Mouse (Mus musculus): ENCODE measurements at regions not wholly inside any gene's neighbourhood (a gene's known extent, or its start where the extent isn't known, plus 50 kb on each side); places are given as distances from the start of the nearest gene placed in this dataset.

DNA sequence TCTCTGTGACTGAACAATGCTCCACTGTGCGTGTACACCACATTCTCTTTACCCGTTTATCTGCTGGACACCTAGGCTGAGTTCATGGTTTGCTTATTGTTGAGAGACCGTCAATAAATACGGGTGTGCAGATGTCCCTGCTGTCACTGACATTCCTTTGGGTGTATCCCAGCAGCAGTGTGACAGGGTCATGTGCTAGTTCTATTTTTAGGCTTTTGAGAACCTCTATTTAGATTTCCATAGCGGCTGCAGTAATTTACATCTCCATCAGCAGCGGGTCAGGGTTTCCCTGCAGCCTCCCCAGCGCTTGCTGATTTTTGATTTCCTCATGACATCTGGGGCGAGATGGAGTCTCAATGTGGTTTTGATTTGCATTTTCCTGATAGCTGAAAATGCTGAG is 162.1 kb upstream of the Klf14 start:
- H3K27ac ChIP-seq (ENCODE audit: insufficient read depth, low read length): no peak overlapping the region
- TF ChIP-seq CTCF (IDR thresholded peaks at IDR 0.05; ENCODE audit: extremely low read depth, insufficient read depth, low read length): no peak
- no peak for TF ChIP-seq POLR2A (IDR thresholded peaks at IDR 0.05; ENCODE audit: extremely low read depth, insufficient read depth, low read length)
- H3K4me1 ChIP-seq (ENCODE audit: control insufficient read depth, insufficient read depth, low read length): peaks cover 37% of the 10 kb centered on the region
- no peak overlapping the region for H3K4me3 ChIP-seq (ENCODE audit: insufficient read depth, low read length)

GRCm38 (mm10) chr6:31122895-31123294 is 164.0 kb upstream of the Klf14 start:
- TF ChIP-seq POLR2A (IDR thresholded peaks at IDR 0.05; ENCODE audit: extremely low read depth, insufficient read depth, low read length) (no peak), CTCF (IDR thresholded peaks at IDR 0.05; ENCODE audit: extremely low read depth, insufficient read depth, low read length) (no peak)
- no peak overlapping the region for H3K27ac ChIP-seq (ENCODE audit: insufficient read depth, low read length)
- peaks cover 27% of the 10 kb centered on the region for H3K4me1 ChIP-seq (ENCODE audit: control insufficient read depth, insufficient read depth, low read length)
- H3K4me3 ChIP-seq (ENCODE audit: insufficient read depth, low read length): no peak overlapping the region

DNA sequence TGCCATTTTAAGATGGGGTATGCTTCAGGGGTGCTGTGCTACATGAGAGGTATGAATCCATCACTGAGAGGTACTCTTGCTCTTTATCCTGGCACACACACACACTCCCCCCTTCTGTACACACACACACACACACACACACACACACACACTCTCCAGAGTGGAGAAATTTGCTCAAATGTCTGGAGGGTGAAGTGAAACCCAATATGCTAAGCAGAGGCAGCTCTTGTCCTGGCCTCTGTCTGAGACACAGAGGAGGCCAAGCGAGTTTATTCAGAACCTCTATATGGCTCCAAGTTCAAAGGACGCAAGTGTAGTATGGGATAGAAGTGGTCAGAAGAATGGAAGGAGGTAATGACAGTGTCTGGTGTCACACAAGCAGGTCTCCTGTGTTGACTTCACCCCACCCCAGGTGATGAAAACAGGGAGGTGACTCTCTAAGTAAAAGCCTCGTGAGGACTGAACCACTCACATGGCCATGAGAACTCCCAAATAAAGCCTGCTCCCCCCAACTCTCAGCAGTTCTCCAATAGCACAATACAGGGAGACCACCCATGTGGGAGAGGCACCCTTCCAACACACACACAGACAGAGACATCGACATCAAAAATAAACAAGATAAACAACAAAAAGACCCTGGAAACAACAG is 164.6 kb upstream of the Klf14 start:
- no peak overlapping the region for H3K27ac ChIP-seq (ENCODE audit: insufficient read depth, low read length)
- peaks cover 27% of the 10 kb centered on the region for H3K4me1 ChIP-seq (ENCODE audit: control insufficient read depth, insufficient read depth, low read length)
- no peak for TF ChIP-seq POLR2A (IDR thresholded peaks at IDR 0.05; ENCODE audit: extremely low read depth, insufficient read depth, low read length)
- TF ChIP-seq CTCF (IDR thresholded peaks at IDR 0.05; ENCODE audit: extremely low read depth, insufficient read depth, low read length): no peak
- H3K4me3 ChIP-seq (ENCODE audit: insufficient read depth, low read length): no peak overlapping the region

DNA sequence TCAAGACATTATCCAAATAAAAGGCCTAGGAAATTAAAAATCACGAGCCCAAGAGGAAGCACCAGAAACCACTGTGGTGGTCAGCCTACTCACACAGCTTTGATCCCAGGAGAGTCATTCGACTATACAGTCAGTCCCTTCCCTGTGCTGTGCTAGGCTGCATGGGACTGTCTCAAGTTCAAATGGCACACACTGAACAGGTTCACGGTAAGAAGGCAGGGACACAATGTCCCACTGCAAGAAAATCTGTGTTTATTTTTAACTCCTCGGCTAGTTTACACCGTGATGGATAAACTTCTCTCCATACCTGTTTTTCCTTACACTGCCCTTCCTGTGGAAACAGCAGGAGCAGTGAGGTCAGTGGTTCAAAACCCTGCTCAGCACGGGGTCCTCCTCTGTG is 165.2 kb upstream of the Klf14 start:
- TF ChIP-seq CTCF (IDR thresholded peaks at IDR 0.05; ENCODE audit: extremely low read depth, insufficient read depth, low read length) (no peak), POLR2A (IDR thresholded peaks at IDR 0.05; ENCODE audit: extremely low read depth, insufficient read depth, low read length) (no peak)
- Histone ChIP-seq H3K27ac (ENCODE audit: insufficient read depth, low read length) (0 out of 2 replicates have a peak overlapping the region, but pooled peaks have one; percentile 15), H3K4me1 (ENCODE audit: control insufficient read depth, insufficient read depth, low read length) (peaks cover 27% of the 10 kb centered on the region), H3K4me3 (ENCODE audit: insufficient read depth, low read length) (no peak overlapping the region)

- Histone ChIP-seq H3K4me1 (ENCODE audit: control insufficient read depth, insufficient read depth, low read length) (peaks cover 25% of the 10 kb centered on the region), H3K4me3 (ENCODE audit: insufficient read depth, low read length) (no peak overlapping the region), H3K27ac (ENCODE audit: insufficient read depth, low read length) (no peak overlapping the region)
- no peak for TF ChIP-seq POLR2A (IDR thresholded peaks at IDR 0.05; ENCODE audit: extremely low read depth, insufficient read depth, low read length)
- no peak for TF ChIP-seq CTCF (IDR thresholded peaks at IDR 0.05; ENCODE audit: extremely low read depth, insufficient read depth, low read length)
Measured at GRCm38 (mm10) chr6:31124872-31125271, 166.0 kb upstream of the Klf14 start.

DNA sequence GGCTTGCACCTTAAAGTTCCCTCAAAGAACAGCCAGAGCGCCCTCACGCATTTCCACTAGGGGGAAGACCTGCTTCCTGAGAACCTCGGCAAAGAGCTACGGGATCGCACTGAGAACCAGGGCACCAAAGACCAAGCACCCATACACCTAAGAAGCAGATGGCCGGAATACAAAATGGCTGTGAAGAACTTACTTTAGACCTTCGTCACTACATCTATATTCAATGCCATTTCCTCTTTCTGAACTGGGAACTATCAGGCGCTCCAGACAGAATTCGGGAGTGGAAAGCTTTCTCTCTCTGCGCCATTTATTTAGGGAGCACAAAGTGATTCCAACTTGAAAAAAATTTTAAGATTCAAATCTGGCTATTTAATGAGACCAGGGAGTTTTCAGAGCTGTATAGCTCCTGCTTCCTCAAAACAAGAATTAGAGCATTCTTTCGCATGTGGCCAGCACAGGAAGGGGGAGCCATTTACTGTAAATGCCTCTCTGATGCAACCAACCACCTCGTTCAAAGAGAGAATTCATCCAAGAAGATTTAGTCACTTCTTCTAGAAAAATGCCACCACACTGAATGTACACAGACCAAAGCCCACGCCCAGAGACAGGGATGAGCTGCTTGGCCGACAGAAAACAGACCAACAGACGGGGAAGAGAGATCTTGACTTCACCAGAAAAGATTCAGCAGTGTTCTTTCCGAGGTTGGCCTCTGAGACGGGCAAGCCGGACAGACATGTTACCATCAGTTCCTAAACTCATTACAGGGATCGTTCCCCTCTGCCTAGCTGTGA is 166.6 kb upstream of the Klf14 start:
- Histone ChIP-seq H3K27ac (ENCODE audit: insufficient read depth, low read length) (0 out of 2 replicates have a peak overlapping the region, but pooled peaks have one; percentile 32), H3K4me3 (ENCODE audit: insufficient read depth, low read length) (no peak overlapping the region), H3K4me1 (ENCODE audit: control insufficient read depth, insufficient read depth, low read length) (peaks cover 22% of the 10 kb centered on the region)
- TF ChIP-seq CTCF (IDR thresholded peaks at IDR 0.05; ENCODE audit: extremely low read depth, insufficient read depth, low read length) (peak; percentile 38; the same call in 1 of the 2 replicates), POLR2A (IDR thresholded peaks at IDR 0.05; ENCODE audit: extremely low read depth, insufficient read depth, low read length) (no peak)

DNA sequence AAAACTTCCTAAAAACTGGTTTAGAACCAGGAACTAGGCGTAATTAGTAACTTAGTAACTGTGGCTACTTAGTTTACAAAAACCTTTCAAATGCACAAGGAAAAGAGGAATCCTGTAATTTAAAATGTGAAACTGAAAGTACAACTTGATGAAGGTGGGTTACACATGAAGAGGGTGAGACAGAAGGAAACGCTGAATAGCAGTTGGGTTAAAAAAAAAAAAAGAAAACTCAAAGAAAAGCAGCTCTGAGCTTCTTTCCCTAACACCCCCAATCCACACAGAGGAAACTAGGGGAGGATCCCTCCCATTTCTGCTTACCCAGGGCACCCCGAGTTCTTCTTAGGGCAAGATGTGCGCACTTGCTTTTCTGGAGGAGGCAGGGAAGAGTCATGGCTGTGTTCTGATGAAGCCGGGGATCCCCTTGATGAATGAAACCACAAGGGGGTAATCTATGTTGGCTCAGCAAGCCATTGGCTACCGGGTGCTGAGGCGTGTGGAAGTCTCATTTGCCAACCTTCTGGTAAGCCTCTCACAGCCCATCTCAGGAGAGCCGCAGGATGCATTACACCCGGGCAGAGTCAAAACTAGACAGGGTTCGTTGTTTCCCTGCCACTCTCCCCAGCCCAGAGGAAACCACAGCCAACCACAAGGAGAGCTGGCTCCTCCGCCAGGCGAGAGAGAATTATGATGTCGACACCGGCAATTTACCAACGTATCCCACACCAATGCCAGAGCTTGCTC is 167.4 kb upstream of the Klf14 start:
- H3K4me3 ChIP-seq (ENCODE audit: insufficient read depth, low read length): no peak overlapping the region
- no peak for TF ChIP-seq CTCF (IDR thresholded peaks at IDR 0.05; ENCODE audit: extremely low read depth, insufficient read depth, low read length)
- no peak for TF ChIP-seq POLR2A (IDR thresholded peaks at IDR 0.05; ENCODE audit: extremely low read depth, insufficient read depth, low read length)
- H3K4me1 ChIP-seq (ENCODE audit: control insufficient read depth, insufficient read depth, low read length): peaks cover 19% of the 10 kb centered on the region
- H3K27ac ChIP-seq (ENCODE audit: insufficient read depth, low read length): 0 out of 2 replicates have a peak overlapping the region, but pooled peaks have one; percentile 32

DNA sequence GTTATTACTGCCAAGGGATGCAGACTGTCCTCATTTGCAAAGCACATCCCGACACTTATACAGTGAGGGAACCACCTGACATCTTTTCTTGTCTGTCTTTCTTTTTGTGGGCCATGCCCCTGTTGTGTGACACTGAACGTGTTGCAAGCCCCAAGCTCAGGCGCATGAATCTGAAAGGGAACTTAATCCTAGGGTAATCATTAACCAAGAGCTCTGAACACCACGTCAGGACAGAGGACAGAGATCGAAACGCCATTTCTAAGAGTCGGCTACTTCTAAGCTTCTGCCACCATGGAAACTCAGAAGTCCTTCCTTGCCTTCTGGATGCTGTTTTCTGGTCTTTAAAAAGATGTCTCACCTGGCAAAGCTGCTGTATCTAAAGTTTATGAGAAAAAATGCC is 170.3 kb upstream of the Klf14 start:
- no peak overlapping the region for H3K4me3 ChIP-seq (ENCODE audit: insufficient read depth, low read length)
- no peak overlapping the region for H3K27ac ChIP-seq (ENCODE audit: insufficient read depth, low read length)
- H3K4me1 ChIP-seq (ENCODE audit: control insufficient read depth, insufficient read depth, low read length): peaks cover 11% of the 10 kb centered on the region
- TF ChIP-seq CTCF (IDR thresholded peaks at IDR 0.05; ENCODE audit: extremely low read depth, insufficient read depth, low read length): no peak
- no peak for TF ChIP-seq POLR2A (IDR thresholded peaks at IDR 0.05; ENCODE audit: extremely low read depth, insufficient read depth, low read length)

DNA sequence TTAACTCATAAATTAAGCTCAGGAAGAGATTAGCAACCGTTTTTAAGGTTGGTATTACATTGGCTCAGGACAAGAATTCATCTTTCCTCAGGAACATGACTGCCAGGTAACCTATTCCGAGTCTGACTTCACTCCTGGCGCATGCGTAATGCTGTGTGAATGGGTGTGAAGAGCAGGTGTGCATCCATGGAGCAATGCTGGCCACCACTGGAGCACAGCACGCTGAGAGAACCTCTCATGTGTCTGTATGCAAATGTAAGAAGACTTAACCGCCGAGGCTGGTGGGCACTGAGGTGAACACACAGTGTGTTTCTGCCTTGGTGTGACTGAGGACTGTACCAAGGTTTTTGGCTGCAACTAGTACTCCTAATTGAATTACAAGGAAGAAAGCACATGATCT is 171.1 kb upstream of the Klf14 start:
- no peak overlapping the region for H3K4me3 ChIP-seq (ENCODE audit: insufficient read depth, low read length)
- peaks cover 16% of the 10 kb centered on the region for H3K4me1 ChIP-seq (ENCODE audit: control insufficient read depth, insufficient read depth, low read length)
- TF ChIP-seq POLR2A (IDR thresholded peaks at IDR 0.05; ENCODE audit: extremely low read depth, insufficient read depth, low read length) (no peak), CTCF (IDR thresholded peaks at IDR 0.05; ENCODE audit: extremely low read depth, insufficient read depth, low read length) (no peak)
- no peak overlapping the region for H3K27ac ChIP-seq (ENCODE audit: insufficient read depth, low read length)

All from cortical plate, adult 2 months (tissue).